Mouse (Mus musculus) liver, embryonic 14.5 days (tissue): Measurements from ENCODE around the gene Strbp.

Experiments
- CTCF ChIP-seq: IDR thresholded peaks from 2 replicates; pipeline ENCODE4 v1.5.1; 2016; ENCODE audit warnings: antibody characterized with exemption, low read depth, control low read depth
- EP300 ChIP-seq: IDR thresholded peaks from 2 replicates; pipeline ENCODE4 v1.6.1; 2016; ENCODE audit warnings: antibody characterized with exemption, low read depth

GRCm38 (mm10) chr2:37723501-37724090 lies 19.9 kb upstream of the Strbp start:
- no peak for TF ChIP-seq CTCF
- TF ChIP-seq EP300 = no peak
